In genomic region chr17:35016791-35017705, GRCm38 (mm10) we compare ENCODE assay signal across 10 mouse cellular contexts. TPM values are rescaled to one million over a fixed set of nuclear protein-coding genes. Genes with fewer than 3 reads are reported as not detected.
A peak's percentile ranks its signal among the peaks of the same experiment; 100 is the strongest.
DNase-seq lines count a peak whose midpoint lies in the region; ATAC-seq lines count a peak whose summit lies in the region.
"Had no signal": no experiment of that assay in that cellular context is flagged by ENCODE, and none has a peak within 500 bp of the region (broad histone marks: within the 10 kb centered on the region; RNA-seq: fewer than 3 reads in every experiment).

No protein-coding gene starts in this region.

- H3K36me3 ChIP-seq in heart, embryonic 11.5 days (ENCODE audit: control insufficient read depth, insufficient read depth, low read length): peaks cover 30% of the 10 kb centered on the region
- peaks cover 43% of the 10 kb centered on the region for H3K36me3 ChIP-seq in intestine, embryonic 15.5 days
- H3K36me3 ChIP-seq in midbrain, embryonic 11.5 days (ENCODE audit: control insufficient read depth, insufficient read depth, low read length): peaks cover 31% of the 10 kb centered on the region

- DNase-seq in heart, postnatal 14 days: no peak
- peak; percentile 52 for DNase-seq in thymus, postnatal 4 days
- no peak for DNase-seq in thymus, adult 18-20 months
- DNase-seq in embryo, embryonic 9.5 days (ENCODE audit: extremely low spot score): no peak
- no peak for DNase-seq in midbrain, embryonic 11.5 days (ENCODE audit: low spot score, missing footprints)
- DNase-seq: lung, postnatal 36 days had no signal

- no peak for ATAC-seq in heart, embryonic 11.5 days (replicated peaks; ENCODE audit: insufficient number of reproducible peaks, low FRiP score, low TSS enrichment)
- peak; percentile 0; the same call in 1 of the 2 replicates for ATAC-seq in intestine, embryonic 15.5 days
- no peak for ATAC-seq in midbrain, embryonic 11.5 days (ENCODE audit: low FRiP score)
- ATAC-seq: Patski had no signal

- H3K4me1 ChIP-seq in heart, embryonic 11.5 days (ENCODE audit: control insufficient read depth, insufficient read depth, low read length): peaks cover 16% of the 10 kb centered on the region
- H3K4me1 ChIP-seq in intestine, embryonic 15.5 days (replicated peaks): peaks cover 20% of the 10 kb centered on the region
- H3K4me1 ChIP-seq in midbrain, embryonic 11.5 days (ENCODE audit: control insufficient read depth, insufficient read depth, low read length): peaks cover 6% of the 10 kb centered on the region

- no peaks in the 10 kb centered on the region for H3K27me3 ChIP-seq in heart, embryonic 11.5 days (ENCODE audit: control insufficient read depth, insufficient read depth, low read length)
- H3K27me3 ChIP-seq in intestine, embryonic 15.5 days (replicated peaks): no peaks in the 10 kb centered on the region
- H3K27me3 ChIP-seq in midbrain, embryonic 11.5 days (ENCODE audit: control insufficient read depth, insufficient read depth, low read length): no peaks in the 10 kb centered on the region
- H3K27me3 ChIP-seq: Patski had no signal

- peak overlapping the region; percentile 2; the same call in 1 of the 2 replicates for H3K9ac ChIP-seq in heart, embryonic 11.5 days (ENCODE audit: low read depth, low read length)
- 0 out of 2 replicates have a peak overlapping the region, but pooled peaks have one; percentile 20 for H3K9ac ChIP-seq in intestine, embryonic 15.5 days
- H3K9ac ChIP-seq in midbrain, embryonic 11.5 days (ENCODE audit: low read length): no peak overlapping the region

- no peak overlapping the region for H3K4me2 ChIP-seq in heart, embryonic 11.5 days
- no peak overlapping the region for H3K4me2 ChIP-seq in intestine, embryonic 15.5 days (replicated peaks)
- H3K4me2 ChIP-seq in midbrain, embryonic 11.5 days: no peak overlapping the region

- H3K4me3 ChIP-seq in heart, embryonic 11.5 days (ENCODE audit: low read depth, low read length): no peak overlapping the region
- no peak overlapping the region for H3K4me3 ChIP-seq in intestine, embryonic 15.5 days (replicated peaks)
- H3K4me3 ChIP-seq in midbrain, embryonic 11.5 days (ENCODE audit: low read depth, low read length): no peak overlapping the region
- H3K4me3 ChIP-seq: erythroblast, embryonic 14.5 days had no signal

- intact Hi-C loops in heart, postnatal 14 days (cut with DNase I): no loop called here

- 75% methylated on average over 10 of the region's 10 CpGs for WGBS in heart, embryonic 11.5 days (ENCODE audit: insufficient replicate concordance)
- 75% methylated on average over 10 of the region's 10 CpGs for WGBS in intestine, embryonic 15.5 days
- 85% methylated on average over 10 of the region's 10 CpGs for WGBS in midbrain, embryonic 11.5 days

- H3K27ac ChIP-seq in heart, embryonic 11.5 days (ENCODE audit: low read depth, low read length): no peak overlapping the region
- 0 out of 2 replicates have a peak overlapping the region, but pooled peaks have one; percentile 22 for H3K27ac ChIP-seq in intestine, embryonic 15.5 days
- no peak overlapping the region for H3K27ac ChIP-seq in midbrain, embryonic 11.5 days (ENCODE audit: low read depth, low read length)

- no peaks in the 10 kb centered on the region for H3K9me3 ChIP-seq in heart, embryonic 11.5 days (replicated peaks; ENCODE audit: control insufficient read depth, low read length)
- no peaks in the 10 kb centered on the region for H3K9me3 ChIP-seq in intestine, embryonic 15.5 days
- H3K9me3 ChIP-seq in midbrain, embryonic 11.5 days (ENCODE audit: control insufficient read depth, low read length): no peaks in the 10 kb centered on the region

RNA-seq across cellular contexts. Expression of gene Vwa7, which starts 0.7 kb away (rescaled TPM):
- polyA plus RNA-seq in heart, embryonic 11.5 days (2014; fragmentation: Nextera tagmentation; extraction: Ambion mirVana): 0.20 and 0.27 TPM in 2 replicates
- 1 to 10 TPM; 5.3 to 5.9 TPM for total RNA-seq in heart, postnatal 14 days (2021)
- polyA plus RNA-seq in intestine, embryonic 15.5 days (2015; fragmentation: Nextera tagmentation; extraction: Ambion mirVana): 0.21 and 0.35 TPM in 2 replicates
- polyA plus RNA-seq in midbrain, embryonic 11.5 days (2014; fragmentation: Nextera tagmentation; extraction: Ambion mirVana): 0.07 TPM in 1 of 2 replicates, not detected in the other

RNA-seq across cellular contexts. Expression of gene Sapcd1, which starts 10.8 kb away (rescaled TPM):
- 1.8 and 2.1 TPM in 2 replicates for polyA plus RNA-seq in heart, embryonic 11.5 days (2014; fragmentation: Nextera tagmentation; extraction: Ambion mirVana)
- under 1 TPM; 0.34 to 0.48 TPM for total RNA-seq in heart, postnatal 14 days (2021)
- polyA plus RNA-seq in intestine, embryonic 15.5 days (2015; fragmentation: Nextera tagmentation; extraction: Ambion mirVana): 11.4 and 13.5 TPM in 2 replicates
- polyA plus RNA-seq in midbrain, embryonic 11.5 days (2014; fragmentation: Nextera tagmentation; extraction: Ambion mirVana): 5.3 and 7.3 TPM in 2 replicates

RNA-seq across cellular contexts. Expression of gene Vars, which starts 16.3 kb away (rescaled TPM):
- 55.7 and 59.7 TPM in 2 replicates for polyA plus RNA-seq in heart, embryonic 11.5 days (2014; fragmentation: Nextera tagmentation; extraction: Ambion mirVana)
- 10 to 100 TPM; 24.5 to 26.0 TPM for total RNA-seq in heart, postnatal 14 days (2021)
- 117 and 141 TPM in 2 replicates for polyA plus RNA-seq in intestine, embryonic 15.5 days (2015; fragmentation: Nextera tagmentation; extraction: Ambion mirVana)
- polyA plus RNA-seq in midbrain, embryonic 11.5 days (2014; fragmentation: Nextera tagmentation; extraction: Ambion mirVana): 76.1 and 81.2 TPM in 2 replicates

RNA-seq across cellular contexts. Expression of gene Msh5, which starts 29.5 kb away (rescaled TPM):
- polyA plus RNA-seq in heart, embryonic 11.5 days (2014; fragmentation: Nextera tagmentation; extraction: Ambion mirVana): 4.4 and 4.6 TPM in 2 replicates
- 1 to 10 TPM; 1.6 to 2.0 TPM for total RNA-seq in heart, postnatal 14 days (2021)
- 3.0 and 3.1 TPM in 2 replicates for polyA plus RNA-seq in intestine, embryonic 15.5 days (2015; fragmentation: Nextera tagmentation; extraction: Ambion mirVana)
- 5.0 and 5.2 TPM in 2 replicates for polyA plus RNA-seq in midbrain, embryonic 11.5 days (2014; fragmentation: Nextera tagmentation; extraction: Ambion mirVana)

RNA-seq across cellular contexts. Expression of gene Clic1, which starts 32.7 kb away (rescaled TPM):
- 86.4 and 228 TPM in 2 replicates for polyA plus RNA-seq in heart, embryonic 11.5 days (2014; fragmentation: Nextera tagmentation; extraction: Ambion mirVana)
- 10 to 100 TPM; 61.6 to 72.9 TPM for total RNA-seq in heart, postnatal 14 days (2021)
- 385 and 387 TPM in 2 replicates for polyA plus RNA-seq in intestine, embryonic 15.5 days (2015; fragmentation: Nextera tagmentation; extraction: Ambion mirVana)
- 73.8 and 83.9 TPM in 2 replicates for polyA plus RNA-seq in midbrain, embryonic 11.5 days (2014; fragmentation: Nextera tagmentation; extraction: Ambion mirVana)
